Mouse (Mus musculus) T-helper 1 cell (primary cell): ENCODE data around the gene Aatk.

Experiments used
- in situ Hi-C: fragments of 300-600 bp; cut with MboI, MseI; formaldehyde crosslinking; loops from one replicate; pipeline ENCODE4 v1.15.1; 2025; ENCODE audit warnings: high pct_unique_total_duplicates

The Aatk gene

DNA sequence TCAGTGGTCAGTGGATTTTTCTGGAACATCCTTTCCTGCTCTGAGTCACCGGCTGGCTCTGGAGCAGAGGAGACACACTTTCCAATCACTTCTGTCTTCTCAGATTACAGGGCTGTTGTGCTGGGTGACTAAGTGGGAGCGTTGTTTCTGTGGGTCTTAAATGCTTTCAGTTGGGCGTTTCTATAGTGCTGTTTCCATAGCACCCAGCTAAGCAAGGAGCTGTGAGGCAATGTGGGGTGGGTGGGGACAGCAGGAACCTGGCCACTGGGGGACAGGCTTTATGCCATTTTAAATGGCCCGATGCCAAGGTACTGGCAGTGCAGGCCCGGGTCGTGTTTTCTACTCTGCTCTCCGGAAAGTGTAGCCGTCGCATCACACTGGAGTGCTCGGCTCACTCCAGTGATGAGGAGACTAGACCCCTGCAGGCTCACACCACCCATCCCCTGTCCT lies 57.8 kb downstream of the Aatk start:
- in situ Hi-C loops = no loop called here

DNA sequence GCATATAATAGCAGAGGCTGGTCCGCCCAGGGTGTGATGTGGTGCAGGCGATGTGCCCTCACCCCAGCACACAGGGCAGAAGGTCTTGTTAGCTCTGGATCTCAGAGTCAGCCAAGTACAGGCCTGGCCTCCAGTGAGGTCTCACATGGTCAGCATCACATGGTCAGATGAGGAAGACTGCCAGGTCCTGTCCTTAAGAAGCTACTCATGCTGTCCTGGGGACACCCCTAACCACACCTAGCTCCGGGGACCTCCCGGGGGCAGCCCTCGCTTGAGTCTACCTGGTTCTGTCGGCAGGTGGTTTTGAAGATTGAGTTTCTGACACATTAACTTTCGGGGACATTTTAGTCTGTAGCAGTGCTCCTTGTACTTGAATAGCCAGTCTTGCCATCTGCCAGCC lies 58.6 kb downstream of the Aatk start:
- in situ Hi-C loops = no loop called here

DNA sequence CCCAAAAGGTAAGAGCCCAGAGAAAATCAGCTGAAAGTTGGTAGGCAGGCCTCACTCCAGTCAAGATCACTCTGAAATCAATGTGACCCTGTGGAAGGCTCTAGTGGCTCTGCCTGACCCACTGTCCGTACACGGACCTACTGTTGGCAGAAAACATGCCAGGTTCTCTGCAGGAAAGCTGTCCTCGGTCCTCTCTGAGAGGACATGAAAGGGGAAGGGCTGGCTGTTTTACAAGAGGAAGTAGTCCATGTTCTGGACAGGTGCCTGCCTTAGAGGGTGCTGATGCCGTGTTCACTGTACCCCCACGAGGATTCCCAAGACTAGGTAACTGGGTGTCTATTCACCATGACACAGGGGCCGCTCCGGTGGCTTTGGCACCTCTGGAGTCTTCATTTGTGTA lies 59.1 kb downstream of the Aatk start:
- in situ Hi-C loops = no loop called here

DNA sequence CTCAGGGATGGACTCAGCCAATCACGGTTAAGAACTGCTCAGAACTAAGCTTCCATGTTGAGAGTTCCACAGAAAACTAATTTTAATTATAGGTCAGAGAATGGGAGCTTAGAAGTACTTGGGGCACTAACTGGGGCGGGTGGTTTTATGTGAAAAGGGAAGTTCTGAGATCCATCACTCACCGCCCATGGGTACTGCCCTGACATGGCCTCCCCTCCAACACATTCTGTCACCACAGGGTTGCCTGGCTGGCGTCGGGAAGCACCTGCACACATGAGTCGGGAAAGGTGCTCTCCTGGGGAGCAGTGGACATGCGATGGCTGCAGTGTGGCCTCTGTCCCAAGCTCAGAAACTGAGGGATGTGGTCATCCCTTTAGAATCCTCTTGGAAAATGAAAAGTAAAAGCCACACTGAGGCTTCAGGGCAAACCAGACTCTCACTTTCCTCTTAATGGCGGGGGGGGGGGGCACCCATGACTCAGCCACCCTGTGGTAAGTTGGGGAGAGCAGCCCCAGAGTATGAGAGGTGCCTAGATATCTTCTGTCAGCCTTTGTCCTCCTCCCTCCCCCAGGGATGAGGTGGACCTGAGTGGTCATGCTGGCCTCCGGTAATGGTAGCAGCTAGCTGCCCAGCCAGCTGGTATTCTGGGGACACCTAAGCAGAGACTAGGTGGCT lies 60.1 kb downstream of the Aatk start:
- in situ Hi-C loops = no loop called here

DNA sequence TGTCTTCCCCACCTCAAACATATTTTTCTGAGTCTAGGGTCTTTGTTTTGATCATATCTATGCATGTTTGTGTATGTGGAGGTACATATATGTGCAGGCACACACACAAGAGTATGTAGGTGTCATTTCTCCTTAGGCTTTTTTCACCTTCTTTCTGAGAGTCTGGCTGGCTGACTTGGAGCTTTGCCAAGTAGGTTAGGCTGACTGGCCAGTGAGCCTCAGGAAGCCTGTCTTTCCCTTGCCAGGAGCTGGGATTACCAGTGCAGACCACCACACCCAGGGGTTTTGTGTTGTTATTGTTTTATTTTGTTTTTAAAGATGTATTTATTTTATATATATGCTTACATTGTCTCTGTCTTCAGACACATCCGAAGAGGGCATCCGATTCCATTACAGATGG lies 63.8 kb downstream of the Aatk start:
- in situ Hi-C loops = no loop called here

DNA sequence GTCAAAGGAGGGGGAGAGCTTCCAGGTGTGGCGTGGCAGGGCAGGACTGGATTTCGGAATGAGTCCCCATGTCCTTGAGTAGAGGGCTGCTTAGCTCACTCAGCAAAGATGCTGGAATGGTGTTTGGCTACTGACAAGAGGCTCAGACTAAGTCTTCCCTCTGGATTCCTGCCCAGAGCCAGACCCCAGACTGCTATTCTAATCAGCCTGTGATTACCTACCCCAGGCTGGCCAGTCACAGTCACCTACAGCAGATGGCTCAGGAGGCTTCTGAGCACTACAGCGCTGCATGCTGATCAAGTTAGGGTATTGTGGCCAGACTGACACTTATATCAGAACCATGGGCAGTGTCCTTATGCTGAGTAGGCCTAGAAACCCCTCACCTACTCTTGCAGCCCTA lies 64.7 kb downstream of the Aatk start:
- in situ Hi-C loops = no loop called here

DNA sequence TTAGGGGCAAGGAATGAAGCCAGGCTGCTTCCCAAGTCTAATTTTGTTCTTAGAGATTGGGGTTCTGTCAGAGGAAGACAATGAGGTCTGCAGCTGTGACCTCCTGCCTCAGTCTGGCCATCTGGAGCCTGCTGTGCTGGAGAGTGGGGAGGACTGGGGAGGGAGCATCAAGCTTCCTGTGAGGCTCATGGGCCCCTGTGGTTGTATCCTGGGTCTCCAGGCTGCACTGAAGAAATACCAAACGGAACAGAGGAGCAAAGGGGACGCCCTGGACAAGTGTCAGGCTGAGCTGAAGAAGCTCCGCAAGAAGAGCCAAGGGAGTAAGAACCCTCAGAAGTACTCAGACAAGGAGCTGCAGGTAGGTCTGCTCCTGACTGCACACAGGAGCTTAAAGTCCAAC lies 65.2 kb downstream of the Aatk start:
- in situ Hi-C loops = no loop called here

DNA sequence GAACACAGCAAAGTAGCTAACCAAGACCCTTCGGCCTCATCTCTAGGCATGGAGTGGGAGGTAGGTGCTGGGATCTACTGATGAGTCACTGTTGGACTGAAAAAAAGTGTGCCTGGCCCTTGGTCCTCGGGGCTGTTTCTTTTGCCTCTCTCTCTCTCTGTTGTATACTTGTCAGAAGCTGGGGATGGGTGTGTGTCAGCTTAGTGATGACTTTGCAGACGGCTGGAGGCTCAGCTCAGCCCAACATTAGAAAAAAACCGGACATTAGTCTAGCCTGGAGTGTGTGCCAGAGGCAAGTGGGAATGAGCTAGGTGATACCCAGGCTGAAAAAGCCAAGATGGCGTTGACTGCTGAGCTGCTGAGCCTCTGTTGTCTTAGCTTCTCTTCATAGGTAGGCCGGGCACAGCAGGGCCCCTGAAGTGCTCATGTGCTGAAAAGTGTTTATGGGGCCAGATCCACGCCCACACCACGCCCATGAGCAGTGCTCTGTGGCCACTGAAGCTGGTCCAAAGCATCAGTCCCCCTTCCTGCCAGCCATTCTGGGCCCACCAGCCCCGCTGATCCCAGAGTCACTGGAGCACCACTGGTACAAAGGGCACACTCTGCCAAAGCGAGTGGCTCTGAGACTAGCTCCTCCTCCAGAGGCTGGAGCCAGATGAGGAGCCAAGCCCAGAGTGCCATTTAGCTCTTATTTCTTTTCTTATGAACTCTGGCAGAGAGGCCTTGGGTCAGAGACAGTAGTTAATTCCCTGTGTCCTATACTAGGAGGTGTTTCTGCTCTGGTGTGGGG lies 67.2 kb downstream of the Aatk start:
- in situ Hi-C loops = loop anchor here (5.0 kb wide), 1 partner anchor 62 kb away; no protein-coding TSS in a partner anchor

DNA sequence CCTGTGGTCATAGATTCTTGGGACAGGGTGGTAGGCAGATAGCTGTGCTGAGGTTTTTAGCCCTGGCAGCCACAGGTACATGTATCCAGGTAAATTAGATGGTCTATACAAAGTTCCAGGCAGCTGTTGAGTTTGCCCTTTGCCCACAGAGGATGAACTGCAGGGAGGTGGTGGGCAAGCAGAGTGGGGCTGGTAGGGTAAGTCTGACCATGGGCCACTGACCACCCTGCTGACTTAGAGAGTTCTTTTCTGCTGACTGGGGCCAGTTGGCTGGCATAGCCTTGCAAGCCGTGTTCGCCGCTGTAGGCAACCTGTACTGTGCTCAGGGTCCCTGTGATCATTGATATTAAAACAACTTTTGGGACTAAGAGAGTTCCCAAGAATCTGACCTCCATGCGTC lies 68.3 kb downstream of the Aatk start:
- in situ Hi-C loops = loop anchor here (5.0 kb wide), 1 partner anchor 61 kb away; no protein-coding TSS in a partner anchor

DNA sequence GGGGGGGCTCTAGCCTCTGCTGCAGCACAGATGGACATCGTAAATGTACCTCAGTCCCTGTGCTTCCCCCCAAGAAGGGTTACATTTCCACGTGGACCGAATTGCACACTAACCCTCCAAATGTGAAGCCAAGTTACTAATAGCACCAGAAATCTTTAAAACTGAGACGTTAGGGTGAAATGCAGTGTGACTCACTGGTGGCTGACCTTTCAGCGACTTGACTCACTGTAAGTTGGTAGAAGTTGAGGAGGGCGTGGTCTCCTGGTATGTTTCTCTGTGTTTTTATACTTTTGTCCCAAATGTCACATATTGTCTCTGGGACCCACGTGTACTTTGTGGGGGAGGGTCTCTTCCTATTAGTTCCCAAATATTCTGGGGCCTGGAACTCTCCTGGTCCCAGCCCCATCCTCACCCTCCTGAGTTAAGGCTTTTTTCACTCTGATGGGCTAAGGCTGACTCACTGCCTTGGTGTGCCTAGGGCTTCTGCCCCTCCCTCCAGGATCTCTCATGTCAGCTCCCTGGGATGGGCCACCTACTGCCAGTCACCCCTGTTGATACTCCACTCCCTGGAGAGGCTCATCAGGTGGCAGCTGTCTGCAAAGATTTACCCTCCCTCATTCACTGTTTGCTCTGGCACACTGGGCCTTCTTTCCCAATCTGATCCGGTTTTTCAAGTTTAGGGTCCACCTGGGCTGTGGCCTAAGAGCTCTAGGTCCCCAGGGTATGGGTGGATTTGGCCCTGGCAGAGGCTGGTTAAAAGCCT lies 71.0 kb downstream of the Aatk start:
- in situ Hi-C loops = loop anchor here (5.0 kb wide), 1 partner anchor 59 kb away; no protein-coding TSS in a partner anchor

DNA sequence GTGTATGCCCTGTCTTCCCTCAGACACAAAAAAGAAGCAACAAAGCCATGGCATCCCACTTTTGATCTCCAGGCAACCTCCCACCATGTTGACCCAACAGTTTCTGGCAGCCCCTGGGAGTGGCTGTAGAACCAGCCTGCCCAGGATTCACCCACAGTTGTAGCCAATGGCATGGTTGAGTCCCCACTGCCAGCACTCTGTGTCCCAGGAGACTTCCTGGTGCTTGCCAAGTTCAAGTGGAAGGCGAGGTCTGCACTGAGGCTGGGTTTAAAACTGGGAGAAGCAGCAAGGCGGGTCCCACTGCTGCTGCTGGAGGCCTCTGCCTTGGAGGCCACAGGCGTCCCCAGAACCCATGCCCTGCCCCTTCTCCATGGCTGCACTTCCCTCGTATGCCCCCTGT lies 73.2 kb downstream of the Aatk start:
- in situ Hi-C loops = no loop called here

DNA sequence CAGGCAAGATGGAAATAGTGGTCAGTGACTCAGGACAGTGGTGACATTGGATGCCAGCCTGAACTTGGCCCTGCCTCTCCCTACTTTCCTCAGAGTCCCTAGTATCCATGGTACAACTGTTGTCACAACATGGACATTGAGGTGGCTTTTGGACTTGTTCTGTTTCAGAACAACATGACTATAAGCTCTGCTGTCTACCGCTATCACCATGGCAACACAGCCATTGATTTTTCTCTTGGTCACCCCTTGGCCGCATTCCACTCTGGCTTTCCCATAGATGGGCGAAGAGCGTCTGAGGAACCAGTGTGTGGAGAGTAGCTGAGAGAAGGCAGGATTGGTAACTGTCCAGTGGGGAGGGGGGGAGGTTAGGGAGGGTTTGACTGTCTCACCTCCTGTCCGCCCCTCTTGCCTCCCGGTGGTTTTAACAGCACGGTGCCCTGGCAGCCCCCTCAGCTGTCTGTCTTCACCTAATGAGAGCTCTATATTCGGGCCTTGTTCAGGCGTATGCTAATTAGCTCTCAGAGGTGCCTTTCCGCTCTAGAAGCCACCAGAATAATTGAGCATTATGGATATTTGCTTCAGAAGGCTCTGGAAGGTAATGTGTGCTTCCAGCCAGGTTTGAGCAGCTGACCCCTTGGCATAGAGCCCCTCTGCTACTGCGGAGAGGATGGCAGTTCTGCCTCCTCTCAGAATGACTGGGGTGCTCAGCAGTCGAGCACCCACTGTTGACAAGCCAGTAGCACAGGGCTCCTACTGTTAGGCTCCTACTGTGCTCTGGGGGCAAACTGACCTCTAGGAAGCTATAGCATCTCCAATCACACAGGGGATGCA lies 76.7 kb downstream of the Aatk start:
- in situ Hi-C loops = no loop called here

DNA sequence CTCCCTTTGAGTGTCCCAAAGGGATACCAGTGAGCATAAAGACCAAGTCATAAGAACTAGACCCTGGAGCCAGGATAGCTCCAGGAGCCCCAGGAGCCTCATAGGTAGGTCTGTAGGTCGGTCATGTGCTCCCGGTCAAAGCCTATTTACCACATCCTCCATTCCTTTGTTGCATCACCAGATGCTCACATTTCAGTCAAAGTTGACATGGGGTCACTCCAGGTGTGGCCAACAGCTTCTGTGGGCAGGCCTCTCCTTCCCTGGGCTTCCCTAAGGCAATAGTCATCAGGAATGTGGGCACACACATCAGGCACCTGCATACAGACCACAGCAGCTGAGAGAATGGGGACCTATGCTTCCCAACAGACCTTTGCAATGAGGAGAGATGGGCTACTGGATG lies 79.1 kb downstream of the Aatk start:
- in situ Hi-C loops = no loop called here

DNA sequence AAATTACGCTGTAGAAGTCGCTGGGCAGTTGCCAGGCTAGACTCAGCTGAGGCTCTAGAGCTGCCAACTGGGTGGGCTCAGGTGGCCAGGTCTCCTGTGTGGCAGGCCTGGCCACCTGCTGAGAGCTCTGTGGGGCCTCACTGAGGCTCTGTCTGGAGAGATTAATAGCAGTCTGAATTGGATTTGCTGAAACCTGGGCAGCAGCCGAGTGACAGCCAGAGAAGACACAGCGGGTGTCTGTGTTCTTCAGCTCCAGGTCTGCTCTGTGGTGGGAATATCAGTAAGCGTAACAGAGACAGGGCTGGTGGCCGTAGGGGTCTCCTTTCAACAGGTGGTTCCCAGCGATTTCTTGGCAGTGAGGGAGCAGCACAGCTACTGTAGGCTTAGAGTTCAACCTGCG lies 79.6 kb downstream of the Aatk start:
- in situ Hi-C loops = no loop called here

DNA sequence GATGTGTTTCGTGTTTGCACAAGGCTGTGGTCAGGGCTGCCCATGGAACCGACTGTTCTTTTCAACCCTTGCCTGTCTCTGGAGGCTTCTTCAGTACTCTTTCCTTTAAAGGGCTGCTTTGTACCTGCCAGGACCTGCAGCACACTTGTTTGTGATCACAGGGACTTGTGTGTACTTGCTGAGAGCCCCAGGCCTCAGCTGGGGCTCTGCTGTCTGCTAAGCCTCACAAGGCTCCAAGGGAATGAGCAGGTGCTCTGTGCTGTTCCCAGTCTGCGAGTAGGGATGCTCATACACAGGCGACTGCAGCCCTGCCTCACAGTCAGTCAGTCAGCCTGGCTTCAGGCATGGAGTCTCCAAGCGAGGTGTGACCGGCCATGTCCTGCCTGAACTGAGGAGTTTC lies 80.7 kb downstream of the Aatk start:
- in situ Hi-C loops = no loop called here

DNA sequence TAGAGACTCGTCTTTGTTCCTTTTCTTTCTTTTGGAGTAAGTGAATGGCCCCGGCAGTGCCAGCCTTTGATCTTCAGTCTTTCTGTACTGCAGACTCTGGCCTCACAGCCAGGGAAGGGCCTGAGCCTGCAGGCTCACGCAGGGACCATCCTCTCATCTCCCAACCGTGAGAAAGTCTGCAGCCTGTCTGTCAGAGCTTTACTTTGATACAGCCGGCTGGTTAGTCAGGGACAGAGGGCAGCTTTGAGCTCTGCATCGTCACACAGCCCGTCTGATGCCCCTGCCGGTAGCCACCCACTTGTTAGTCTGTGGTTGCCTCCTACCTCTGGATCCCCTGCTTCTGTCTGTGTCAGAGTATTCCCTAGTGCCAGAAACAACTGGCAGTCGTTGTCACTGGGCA lies 81.9 kb downstream of the Aatk start:
- in situ Hi-C loops = no loop called here

DNA sequence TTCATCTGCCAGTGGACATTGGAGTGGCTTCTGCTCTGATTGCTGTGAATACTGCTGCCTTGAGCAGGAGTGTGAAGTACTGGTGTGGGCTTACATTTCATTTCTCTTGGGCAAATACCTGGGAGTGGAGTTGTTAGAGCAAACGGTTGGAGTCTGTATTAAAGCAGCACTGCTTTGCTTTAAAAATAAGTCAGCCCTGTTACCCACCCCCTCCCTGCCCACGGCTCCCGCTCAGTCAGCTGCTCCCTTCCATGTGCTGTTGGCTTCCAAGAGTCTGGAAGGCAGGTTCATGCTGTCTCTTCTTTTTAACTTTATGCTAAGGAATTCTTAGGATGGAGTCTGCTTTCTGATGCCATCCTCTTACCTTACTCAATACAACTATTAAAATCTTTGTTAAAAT lies 85.5 kb downstream of the Aatk start:
- in situ Hi-C loops = no loop called here

DNA sequence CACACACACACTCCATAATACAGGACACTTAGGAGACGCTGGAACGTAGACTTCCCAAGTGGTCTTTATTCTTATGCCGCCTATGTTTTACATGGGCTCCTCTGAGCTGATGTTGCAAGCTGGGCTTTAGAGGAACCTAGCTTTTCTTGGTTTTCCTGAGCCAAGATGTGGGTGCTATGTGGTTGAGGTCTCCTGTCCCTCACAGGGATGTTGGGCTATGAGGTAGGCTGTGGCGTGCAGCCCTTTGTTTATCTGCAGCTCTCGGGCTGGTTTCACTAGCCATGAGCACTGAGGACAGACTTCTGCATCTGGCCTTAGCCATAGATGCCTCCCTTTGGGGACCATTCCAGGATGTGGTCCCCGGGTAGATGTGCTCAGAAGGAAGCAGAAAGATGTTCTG lies 86.3 kb downstream of the Aatk start:
- in situ Hi-C loops = no loop called here

DNA sequence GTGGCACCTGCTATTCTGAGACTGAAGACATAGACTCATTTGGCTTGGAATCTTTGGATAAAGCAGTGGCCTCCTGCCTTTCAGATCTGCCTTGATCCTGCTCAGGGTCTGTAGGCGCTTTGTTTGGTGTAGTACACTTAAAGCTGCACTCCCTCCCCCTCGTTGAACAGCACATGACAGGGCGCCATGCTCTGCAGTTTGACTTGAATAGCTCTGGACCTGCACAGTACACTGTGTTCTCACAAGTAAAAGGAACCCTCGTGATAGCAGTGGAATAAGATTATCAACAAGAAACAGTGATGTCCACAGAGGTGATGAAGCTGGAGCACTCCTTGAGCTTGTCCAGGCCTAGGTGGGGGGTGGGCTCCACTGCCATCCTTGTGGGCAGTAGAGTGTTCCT lies 87.3 kb downstream of the Aatk start:
- in situ Hi-C loops = no loop called here

DNA sequence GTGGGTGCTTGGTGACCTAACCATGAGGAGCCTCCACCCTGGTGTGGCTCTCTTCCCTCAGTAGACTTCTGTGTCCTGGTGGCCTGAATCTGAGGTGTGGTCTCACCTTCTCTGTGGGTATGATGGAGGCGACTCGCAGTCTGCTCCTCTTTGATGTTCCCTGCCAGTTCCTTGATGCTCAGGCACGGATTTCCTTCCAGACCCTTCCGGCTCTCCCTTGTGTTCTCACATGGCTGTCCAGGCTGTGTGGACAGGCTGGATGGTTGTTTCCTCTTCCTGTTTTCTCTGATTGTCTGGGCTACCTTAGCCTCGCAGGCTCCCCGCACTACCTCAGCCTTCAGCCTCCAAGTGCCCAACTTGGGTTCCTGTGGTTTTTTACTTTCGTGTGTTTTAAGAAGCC lies 88.1 kb downstream of the Aatk start:
- in situ Hi-C loops = no loop called here
